Mouse (Mus musculus): ENCODE measurements around the gene Chpt1.

- TF ChIP-seq CTCF (IDR thresholded peaks at IDR 0.05; ENCODE audit: borderline replicate concordance, insufficient read depth, low read length) (no peak), POLR2A (IDR thresholded peaks at IDR 0.05; ENCODE audit: low read depth, low read length) (no peak)
Observed at GRCm38 (mm10) chr10:88459502-88459992, 44.3 kb downstream of the Chpt1 start, which contains the start of gene Sycp3.

Measured in embryonic fibroblast, embryonic 13.5 days (primary cell).